Mouse (Mus musculus) CH12.LX (cell line): Measurements from ENCODE around the gene Pds5b. TPM values are rescaled to one million over a fixed set of nuclear protein-coding genes. Genes with fewer than 3 reads are reported as not detected.

ENCODE experiments used
- DNase-seq: peaks from one replicate; pipeline ENCODE4 v3.0.0-alpha.2; 2013; ENCODE audit errors: extremely low read depth
- H3K27ac ChIP-seq: 2 replicates; pipeline ENCODE4 v1.5.1; 2012; ENCODE audit warnings: low read depth, mild to moderate bottlenecking, control low read depth, moderate library complexity; ENCODE audit not compliant: insufficient read depth
- H3K27me3 ChIP-seq: replicated peaks from 2 replicates; pipeline ENCODE3; 2012; ENCODE audit warnings: inconsistent platforms
- H3K36me3 ChIP-seq, 2 experiments: replicated peaks in 1 of 2; 2 replicates each; pipeline versions ENCODE3 to v1.6.1; 2012; ENCODE audit warnings: inconsistent platforms in 1 of 2, low read length in 1 of 2, mild to moderate bottlenecking in 1 of 2, mixed read lengths in 1 of 2, moderate library complexity in 1 of 2; ENCODE audit not compliant: control insufficient read depth in 1 of 2, insufficient read depth in 1 of 2
- H3K4me1 ChIP-seq, 2 experiments: 2 replicates each; pipeline ENCODE4 v1.6.1; 2012; ENCODE audit warnings: inconsistent platforms in 1 of 2, moderate library complexity in 1 of 2; ENCODE audit not compliant: insufficient read depth in 2 of 2, control insufficient read depth in 1 of 2
- H3K4me2 ChIP-seq: 2 replicates; pipeline ENCODE4 v1.6.1; 2012; ENCODE audit warnings: low read depth, mild to moderate bottlenecking, control low read depth; ENCODE audit not compliant: poor library complexity, insufficient read depth, severe bottlenecking
- H3K4me3 ChIP-seq, 3 experiments: fragments of 150-350 bp in 1 of 3; sonication (generic) in 1 of 3; replicated peaks in 1 of 3; 2 replicates each; pipeline versions ENCODE3 to v1.5.1; 2011 to 2012; ENCODE audit warnings: low read depth in 2 of 3, low read length in 2 of 3, mild to moderate bottlenecking in 2 of 3, moderate library complexity in 2 of 3, control low read depth in 1 of 3, improper control_type of control experiment in 1 of 3, inconsistent platforms in 1 of 3, mixed read lengths in 1 of 3; ENCODE audit not compliant: poor library complexity in 1 of 3
- H3K79me2 ChIP-seq: replicated peaks from 2 replicates; pipeline ENCODE4 v1.6.1; 2012; ENCODE audit warnings: mild to moderate bottlenecking, moderate library complexity; ENCODE audit not compliant: control insufficient read depth, poor library complexity, insufficient read depth, severe bottlenecking; ENCODE audit errors: extremely low read depth
- H3K9ac ChIP-seq: 2 replicates; pipeline ENCODE4 v1.6.1; 2012; ENCODE audit warnings: low read depth, mild to moderate bottlenecking, control low read depth, moderate library complexity; ENCODE audit not compliant: insufficient read depth
- H3K9me3 ChIP-seq: replicated peaks from 2 replicates; pipeline ENCODE3; 2012; ENCODE audit warnings: low read length, inconsistent platforms, mixed read lengths
- BHLHE40 ChIP-seq: IDR thresholded peaks from 2 replicates; pipeline ENCODE4 v1.6.1; 2011; ENCODE audit warnings: mild to moderate bottlenecking, low read depth, low read length, improper control_type of control experiment
- CHD1 ChIP-seq: IDR thresholded peaks from 2 replicates; pipeline ENCODE4 v1.6.1; 2012; ENCODE audit warnings: low read depth, low read length, improper control_type of control experiment, inconsistent platforms
- CHD2 ChIP-seq: IDR thresholded peaks from 2 replicates; pipeline ENCODE4 v1.6.1; 2011; ENCODE audit warnings: low read length, improper control_type of control experiment
- CTCF ChIP-seq, 2 experiments: IDR thresholded peaks in 1 of 2; conservative IDR thresholded peaks in 1 of 2; 2 replicates each; pipeline ENCODE4 v1.5.1; 2011 to 2012; ENCODE audit warnings: low read depth in 2 of 2, low read length in 2 of 2, improper control_type of control experiment in 1 of 2, inconsistent platforms in 1 of 2, mild to moderate bottlenecking in 1 of 2, moderate library complexity in 1 of 2
- ELF1 ChIP-seq: IDR thresholded peaks from 2 replicates; pipeline ENCODE4 v1.6.1; 2014; ENCODE audit warnings: low read depth, mild to moderate bottlenecking, inconsistent platforms, low read length, improper control_type of control experiment
- EP300 ChIP-seq: IDR thresholded peaks from 2 replicates; pipeline ENCODE4 v1.6.1; 2011; ENCODE audit warnings: low read length, improper control_type of control experiment
- ETS1 ChIP-seq: conservative IDR thresholded peaks from 2 replicates; pipeline ENCODE4 v1.6.1; 2012; ENCODE audit warnings: low read depth, mild to moderate bottlenecking, inconsistent platforms, low read length, improper control_type of control experiment, moderate library complexity
- GABPA ChIP-seq: IDR thresholded peaks from 2 replicates; pipeline ENCODE4 v1.6.1; 2012; ENCODE audit warnings: low read depth, low read length, improper control_type of control experiment, inconsistent platforms; ENCODE audit not compliant: insufficient replicate concordance
- HCFC1 ChIP-seq: IDR thresholded peaks from 2 replicates; pipeline ENCODE4 v1.6.1; 2012; ENCODE audit warnings: low read depth, mild to moderate bottlenecking, inconsistent platforms, low read length, improper control_type of control experiment
- IRF4 ChIP-seq: IDR thresholded peaks from 2 replicates; pipeline ENCODE4 v1.6.1; 2014; ENCODE audit warnings: low read depth, mild to moderate bottlenecking, inconsistent platforms, low read length, improper control_type of control experiment
- JUN ChIP-seq: IDR thresholded peaks from 2 replicates; pipeline ENCODE4 v1.6.1; 2011; ENCODE audit warnings: low read depth, mild to moderate bottlenecking, low read length, improper control_type of control experiment, moderate library complexity; ENCODE audit not compliant: insufficient read depth
- KAT2A ChIP-seq: IDR thresholded peaks from 2 replicates; pipeline ENCODE4 v1.6.1; 2012; ENCODE audit warnings: low read length, improper control_type of control experiment, inconsistent platforms; ENCODE audit not compliant: insufficient replicate concordance
- MAFK ChIP-seq: IDR thresholded peaks from 2 replicates; pipeline ENCODE4 v1.6.1; 2011; ENCODE audit warnings: low read length, improper control_type of control experiment; ENCODE audit not compliant: insufficient replicate concordance
- MAZ ChIP-seq: IDR thresholded peaks from 2 replicates; pipeline ENCODE4 v1.6.1; 2012; ENCODE audit warnings: low read depth, mild to moderate bottlenecking, inconsistent platforms, low read length, improper control_type of control experiment, moderate library complexity
- MEF2A ChIP-seq: IDR thresholded peaks from 2 replicates; pipeline ENCODE4 v1.6.1; 2014; ENCODE audit warnings: low read depth, mild to moderate bottlenecking, inconsistent platforms, low read length, improper control_type of control experiment, borderline replicate concordance
- MXI1 ChIP-seq: IDR thresholded peaks from 2 replicates; pipeline ENCODE4 v1.6.1; 2011; ENCODE audit warnings: mild to moderate bottlenecking, low read depth, low read length, improper control_type of control experiment
- MYC ChIP-seq: IDR thresholded peaks from 2 replicates; pipeline ENCODE4 v1.6.1; 2011; ENCODE audit warnings: low read depth, mild to moderate bottlenecking, improper control_type of control experiment, low read length
- NELFE ChIP-seq: IDR thresholded peaks from 2 replicates; pipeline ENCODE4 v1.6.1; 2011; ENCODE audit warnings: low read depth, low read length, improper control_type of control experiment
- NRF1 ChIP-seq: IDR thresholded peaks from 2 replicates; pipeline ENCODE4 v1.6.1; 2014; ENCODE audit warnings: low read depth, mild to moderate bottlenecking, inconsistent platforms, low read length, improper control_type of control experiment, moderate library complexity
- PAX5 ChIP-seq: IDR thresholded peaks from 2 replicates; pipeline ENCODE4 v1.6.1; 2012; ENCODE audit warnings: low read length, inconsistent platforms, mixed read lengths
- POLR2A ChIP-seq: IDR thresholded peaks from 2 replicates; pipeline ENCODE4 v1.6.1; 2011; ENCODE audit warnings: low read depth, mild to moderate bottlenecking, improper control_type of control experiment, low read length
- RAD21 ChIP-seq: IDR thresholded peaks from 2 replicates; pipeline ENCODE4 v1.6.1; 2011; ENCODE audit warnings: low read depth, mild to moderate bottlenecking, low read length, improper control_type of control experiment, moderate library complexity
- SIN3A ChIP-seq: IDR thresholded peaks from 2 replicates; pipeline ENCODE4 v1.6.1; 2012; ENCODE audit warnings: low read length, improper control_type of control experiment, inconsistent platforms
- SMC3 ChIP-seq: IDR thresholded peaks from 2 replicates; pipeline ENCODE4 v1.6.1; 2011; ENCODE audit warnings: low read depth, low read length, improper control_type of control experiment
- TCF12 ChIP-seq: IDR thresholded peaks from 2 replicates; pipeline ENCODE4 v1.6.1; 2014; ENCODE audit warnings: low read depth, mild to moderate bottlenecking, inconsistent platforms, low read length, improper control_type of control experiment
- UBTF ChIP-seq: IDR thresholded peaks from 2 replicates; pipeline ENCODE4 v1.6.1; 2012; ENCODE audit warnings: low read depth, mild to moderate bottlenecking, inconsistent platforms, low read length, improper control_type of control experiment, moderate library complexity
- USF2 ChIP-seq: conservative IDR thresholded peaks from 2 replicates; pipeline ENCODE4 v1.6.1; 2011; ENCODE audit warnings: low read depth, low read length, improper control_type of control experiment
- ZC3H11A ChIP-seq: IDR thresholded peaks from 2 replicates; pipeline ENCODE4 v1.6.1; 2012; ENCODE audit warnings: low read depth, mild to moderate bottlenecking, inconsistent platforms, low read length, improper control_type of control experiment
- ZMIZ1 ChIP-seq: IDR thresholded peaks from 2 replicates; pipeline ENCODE4 v1.6.1; 2012; ENCODE audit warnings: low read depth, mild to moderate bottlenecking, inconsistent platforms, low read length, improper control_type of control experiment
- ZNF384 ChIP-seq: IDR thresholded peaks from 2 replicates; pipeline ENCODE4 v1.6.1; 2012; ENCODE audit warnings: low read depth, low read length, improper control_type of control experiment, inconsistent platforms
- dilution Hi-C: fragments of 300-500 bp; cut with MboI; formaldehyde crosslinking; loops from 2 replicates; pipeline ENCODE4 v1.14.3; 2020; ENCODE audit warnings: low sequenced_read_pairs; ENCODE audit not compliant: extremely low pct_unique_long_range_greater_than_20kb, extremely low pct_ligation_motif_present
- in situ Hi-C: fragments of 300-500 bp; cut with MboI; formaldehyde crosslinking; loops from 3 replicates; pipeline ENCODE4 v1.14.3; 2019; ENCODE audit warnings: low sequenced_read_pairs, low pct_ligation_motif_present, low pct_unique_long_range_greater_than_20kb, mixed read lengths
- polyA plus RNA-seq: library from polyadenylated mRNA; unstranded; fragments of >175 nt; gene quantifications from 2 replicates; pipeline ENCODE4 v1.2.1, GENCODE M21; 2012; ENCODE audit warnings: low read depth; ENCODE audit not compliant: insufficient read length
- total RNA-seq, 2 experiments: library from RNA; depleted of rRNA; stranded (reverse); fragments of 300-350 nt in 1 of 2; fragments of >200 nt in 1 of 2; gene quantifications; 2 replicates each; pipeline ENCODE4 v1.2.3; 2012 to 2014

The Pds5b gene
- total and polyA plus RNA-seq, 3 experiments, result 14.3 to 31.1 (median 27.4) TPM

DNA sequence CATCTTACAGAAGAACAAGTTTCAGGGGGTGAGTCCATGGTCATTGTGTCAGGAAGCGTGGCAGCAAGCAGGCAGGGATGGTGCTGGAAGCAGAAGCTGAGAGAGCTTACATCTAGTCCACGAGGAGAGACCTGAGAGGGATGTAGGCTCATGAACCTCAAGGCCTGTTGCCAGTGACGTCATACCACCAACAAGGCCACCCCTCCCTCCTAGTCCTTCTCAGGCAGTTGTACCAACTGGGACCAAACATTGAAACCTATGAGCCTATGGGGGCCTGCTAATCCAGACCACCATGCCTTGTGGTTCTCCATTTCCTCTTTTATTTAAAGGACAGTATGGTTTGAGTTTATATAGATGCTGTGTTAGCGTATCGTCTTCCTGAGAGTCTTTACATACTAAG is 143.2 kb downstream of the Pds5b start:
- Histone ChIP-seq H3K4me1 (no peaks in the 10 kb centered on the region), H3K79me2 (no peaks in the 10 kb centered on the region), H3K4me2 (no peak overlapping the region), H3K4me3 (no peak overlapping the region), H3K9ac (no peak overlapping the region), H3K27me3 (no peaks in the 10 kb centered on the region), H3K9me3 (no peaks in the 10 kb centered on the region), H3K27ac (no peak overlapping the region), H3K36me3 (peaks cover 0 to 2% of the 10 kb centered on the region in 2 experiments)
- DNase-seq, result no peak
- in situ Hi-C loops, result no loop called here
- TF ChIP-seq ZNF384 (no peak), NRF1 (no peak), HCFC1 (no peak), JUN (no peak), TCF12 (no peak), POLR2A (no peak), CHD2 (no peak), EP300 (no peak), IRF4 (no peak), MAFK (no peak), ZMIZ1 (no peak), UBTF (no peak), KAT2A (no peak), ZC3H11A (no peak), NELFE (no peak), SIN3A (no peak), BHLHE40 (no peak), ELF1 (no peak), CTCF (conservative IDR thresholded peaks at IDR 0.05 in 1 of 2, IDR thresholded peaks at IDR 0.05 in 1 of 2; ENCODE audit: low read depth in 2 of 2, low read length in 2 of 2) (no peak)
- dilution Hi-C loops, result no loop called here

GRCm38 (mm10) chr5:150818041-150818440 is 144.5 kb downstream of the Pds5b start:
- DNase-seq, result no peak
- Histone ChIP-seq H3K79me2 (no peaks in the 10 kb centered on the region), H3K4me1 (no peaks in the 10 kb centered on the region), H3K27me3 (no peaks in the 10 kb centered on the region), H3K9me3 (no peaks in the 10 kb centered on the region), H3K27ac (no peak overlapping the region), H3K4me3 (no peak overlapping the region), H3K36me3 (no peaks in the 10 kb centered on the region), H3K9ac (no peak overlapping the region), H3K4me2 (no peak overlapping the region)
- TF ChIP-seq TCF12 (no peak), MAFK (no peak), ETS1 (no peak), MXI1 (no peak), SIN3A (no peak), NELFE (no peak), SMC3 (no peak), MEF2A (no peak), MYC (no peak), UBTF (no peak), RAD21 (no peak), MAZ (no peak), ZC3H11A (no peak), USF2 (no peak), EP300 (no peak), PAX5 (no peak), GABPA (no peak), CHD1 (no peak)
- in situ Hi-C loops (no loop called here), dilution Hi-C loops (no loop called here)
